7 mouse cellular contexts compared by ENCODE assay signal in the genomic region with DNA sequence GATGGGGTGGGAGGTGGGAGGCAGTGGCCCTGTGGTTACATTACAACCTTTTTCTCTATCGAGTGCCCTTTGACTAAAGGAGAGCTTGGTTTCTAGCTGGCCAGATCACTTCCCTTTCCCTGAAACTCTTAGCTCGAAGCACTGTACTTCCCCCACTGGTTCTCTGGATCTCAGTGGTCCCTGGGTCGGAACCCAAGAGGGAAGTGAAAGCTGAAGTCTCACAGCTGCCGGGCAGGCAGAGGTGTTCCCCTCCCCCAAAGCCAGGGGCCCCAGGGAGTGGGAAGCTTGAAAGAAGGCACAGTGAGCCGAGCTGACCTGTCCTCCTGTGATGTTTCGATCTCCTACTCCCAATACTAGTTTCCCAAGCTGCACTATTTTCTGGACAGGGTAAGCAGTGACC. TPM values are rescaled to one million over a fixed set of nuclear protein-coding genes. Genes with fewer than 3 reads are reported as not detected.
DNase-seq lines count a peak whose midpoint lies in the region; ATAC-seq lines count a peak whose summit lies in the region.

No protein-coding gene starts in this region.

- H3K4me1 ChIP-seq in heart, embryonic 11.5 days (ENCODE audit: control insufficient read depth, insufficient read depth, low read length), result peaks cover 10% of the 10 kb centered on the region; the same call in 1 of the 2 replicates
- H3K4me1 ChIP-seq in limb, embryonic 10.5 days, result peaks cover 13% of the 10 kb centered on the region

- no peaks in the 10 kb centered on the region for H3K27me3 ChIP-seq in heart, embryonic 11.5 days (ENCODE audit: control insufficient read depth, insufficient read depth, low read length)
- no peaks in the 10 kb centered on the region for H3K27me3 ChIP-seq in limb, embryonic 10.5 days (ENCODE audit: low read depth, poor library complexity, severe bottlenecking)

- 0 out of 2 replicates have a peak overlapping the region, but pooled peaks have one; percentile 34 for H3K9ac ChIP-seq in heart, embryonic 11.5 days (ENCODE audit: low read depth, low read length)

- H3K9me3 ChIP-seq in heart, embryonic 11.5 days (replicated peaks; ENCODE audit: control insufficient read depth, low read length), result no peaks in the 10 kb centered on the region
- no peaks in the 10 kb centered on the region for H3K9me3 ChIP-seq in limb, embryonic 10.5 days (replicated peaks)

- intact Hi-C loops in left cerebral cortex, postnatal 25 days (cut with DNase I), result no loop called here
- intact Hi-C loops in gastrocnemius, postnatal 36 days (cut with DNase I), result no loop called here

- H3K4me2 ChIP-seq in heart, embryonic 11.5 days, result peak overlapping the region; percentile 10

- peak; percentile 11 to 48 for DNase-seq in left cerebral cortex, postnatal 25 days (ENCODE audit: low spot score in 2 of 2)
- DNase-seq in left cerebral cortex, adult 8-10 months (ENCODE audit: low spot score in 2 of 2), result no peak
- DNase-seq in limb, embryonic 10.5 days (ENCODE audit: low spot score), result no peak
- peak; percentile 20 for DNase-seq in spleen, adult 12 weeks (ENCODE audit: low spot score)
- no peak for DNase-seq in gastrocnemius, postnatal 36 days

- H3K36me3 ChIP-seq in heart, embryonic 11.5 days (ENCODE audit: control insufficient read depth, insufficient read depth, low read length), result no peaks in the 10 kb centered on the region
- H3K36me3 ChIP-seq in limb, embryonic 10.5 days, result no peaks in the 10 kb centered on the region

- no peak for ATAC-seq in heart, embryonic 11.5 days (replicated peaks; ENCODE audit: insufficient number of reproducible peaks, low FRiP score, low TSS enrichment)
- no peak for ATAC-seq in megakaryocyte-erythroid progenitor cell, adult 5-6 weeks (replicated peaks; ENCODE audit: low FRiP score, low TSS enrichment, poor library complexity, severe bottlenecking)

- H3K27ac ChIP-seq in heart, embryonic 11.5 days (ENCODE audit: low read depth, low read length), result no peak overlapping the region
- H3K27ac ChIP-seq in limb, embryonic 10.5 days, result peak overlapping the region; percentile 46; the same call in 1 of the 2 replicates

- 14% methylated on average over 6 of the region's 6 CpGs for WGBS in heart, embryonic 11.5 days (ENCODE audit: insufficient replicate concordance)
- 20% methylated on average over 6 of the region's 6 CpGs for WGBS in limb, embryonic 10.5 days

- no peak overlapping the region for H3K4me3 ChIP-seq in heart, embryonic 11.5 days (ENCODE audit: low read depth, low read length)
- no peak overlapping the region for H3K4me3 ChIP-seq in limb, embryonic 10.5 days

RNA-seq across cellular contexts. Expression of a gene that starts 54.0 kb away (rescaled TPM):
- 10 to 100 TPM; 59.5 to 61.3 TPM for total RNA-seq in left cerebral cortex, postnatal 25 days (2021)
- total RNA-seq in left cerebral cortex, adult 8-10 months (2022), result 10 to 100 TPM; 71.8 to 75.3 (median 74.1) TPM
- 187 and 204 TPM in 2 replicates for polyA plus RNA-seq in heart, embryonic 11.5 days (2014; fragmentation: Nextera tagmentation; extraction: Ambion mirVana)
- polyA plus RNA-seq in limb, embryonic 10.5 days (2016; fragmentation: Nextera tagmentation; extraction: Ambion mirVana), result 131 and 146 TPM in 2 replicates
- 100 to 1,000 TPM; 122 to 130 TPM for total RNA-seq in gastrocnemius, postnatal 36 days (2021)
- total RNA-seq in megakaryocyte-erythroid progenitor cell, adult 5-6 weeks (2014; fragmentation: Nextera tagmentation), result 100 and 107 TPM in 2 replicates
- 96.6 and 142 TPM in 2 replicates for total RNA-seq in megakaryocyte-erythroid progenitor cell, adult 5-6 weeks (2017)

Comparison
In these comparisons a context has a peak if more than half of its experiments do, and no peak if none do; other contexts are left out.
1. DNase-seq: peak in left cerebral cortex, postnatal 25 days (2 of 2) and spleen, adult 12 weeks (single experiment); none in left cerebral cortex, adult 8-10 months (0 of 2), limb, embryonic 10.5 days (single experiment) and gastrocnemius, postnatal 36 days (0 of 2).